Mouse (Mus musculus): ENCODE measurements around the gene Gmnc. TPM values are rescaled to one million over a fixed set of nuclear protein-coding genes. Genes with fewer than 3 reads are reported as not detected.

The Gmnc gene
- total and polyA plus RNA-seq, 2 experiments from 2014 or later: 0.98 to 2.7 TPM

GRCm38 (mm10) chr16:26951601-26952000 is 39.9 kb downstream of the Gmnc start:
- Histone ChIP-seq H3K4me1 (ENCODE audit: insufficient read depth, low read length) (no peaks in the 10 kb centered on the region), H3K9ac (replicated peaks; ENCODE audit: low read length) (no peak overlapping the region), H3K9me3 (ENCODE audit: low read length) (no peaks in the 10 kb centered on the region), H3K36me3 (ENCODE audit: insufficient read depth, low read length) (no peaks in the 10 kb centered on the region), H3K27me3 (ENCODE audit: insufficient read depth, low read length) (no peaks in the 10 kb centered on the region), H3K27ac (no peak overlapping the region), H3K4me3 (ENCODE audit: low read length) (no peak overlapping the region), H3K4me2 (ENCODE audit: low read depth, low read length) (no peak overlapping the region)
- TF ChIP-seq CTCF (IDR thresholded peaks at IDR 0.05; ENCODE audit: low read depth): no peak
- ATAC-seq (no peak), DNase-seq (ENCODE audit: low spot score) (no peak)
- WGBS: 89% methylated on average over 3 of the region's 3 CpGs

- Histone ChIP-seq H3K36me3 (ENCODE audit: insufficient read depth, low read length) (no peaks in the 10 kb centered on the region), H3K27ac (no peak overlapping the region), H3K9me3 (ENCODE audit: low read length) (no peaks in the 10 kb centered on the region), H3K4me1 (ENCODE audit: insufficient read depth, low read length) (no peaks in the 10 kb centered on the region), H3K4me3 (ENCODE audit: low read length) (no peak overlapping the region), H3K4me2 (ENCODE audit: low read depth, low read length) (no peak overlapping the region), H3K27me3 (ENCODE audit: insufficient read depth, low read length) (no peaks in the 10 kb centered on the region), H3K9ac (replicated peaks; ENCODE audit: low read length) (no peak overlapping the region)
- no peak; the same call in 1 of the 2 replicates for TF ChIP-seq CTCF (IDR thresholded peaks at IDR 0.05; ENCODE audit: low read depth)
- ATAC-seq (no peak), DNase-seq (ENCODE audit: low spot score) (no peak)
- 48% methylated on average over 4 of the region's 4 CpGs for WGBS
Measured at GRCm38 (mm10) chr16:26950209-26950608, 41.2 kb downstream of the Gmnc start.

- no peaks in the 10 kb centered on the region for H3K27me3 ChIP-seq (ENCODE audit: insufficient read depth, low read length)
- H3K27ac ChIP-seq: no peak overlapping the region
- no peak for ATAC-seq
- no peak overlapping the region for H3K4me3 ChIP-seq (ENCODE audit: low read length)
- H3K4me1 ChIP-seq (ENCODE audit: insufficient read depth, low read length): no peaks in the 10 kb centered on the region
- no peak overlapping the region for H3K9ac ChIP-seq (replicated peaks; ENCODE audit: low read length)
- H3K36me3 ChIP-seq (ENCODE audit: insufficient read depth, low read length): no peaks in the 10 kb centered on the region
- DNase-seq (ENCODE audit: low spot score): peak; percentile 58
- 81% methylated on average over 1 of the region's 1 CpGs for WGBS
- no peak overlapping the region for H3K4me2 ChIP-seq (ENCODE audit: low read depth, low read length)
- H3K9me3 ChIP-seq (ENCODE audit: low read length): no peaks in the 10 kb centered on the region
- TF ChIP-seq CTCF (IDR thresholded peaks at IDR 0.05; ENCODE audit: low read depth): peak; percentile 60
Measured at GRCm38 (mm10) chr16:26903968-26904367, 87.5 kb downstream of the Gmnc start.

- H3K4me3 ChIP-seq (ENCODE audit: low read length): no peak overlapping the region
- no peaks in the 10 kb centered on the region for H3K9me3 ChIP-seq (ENCODE audit: low read length)
- no peaks in the 10 kb centered on the region for H3K4me1 ChIP-seq (ENCODE audit: insufficient read depth, low read length)
- DNase-seq (ENCODE audit: low spot score) (peak; percentile 52), ATAC-seq (no peak)
- no peaks in the 10 kb centered on the region for H3K36me3 ChIP-seq (ENCODE audit: insufficient read depth, low read length)
- H3K27ac ChIP-seq: no peak overlapping the region
- no peak for TF ChIP-seq CTCF (IDR thresholded peaks at IDR 0.05; ENCODE audit: low read depth)
- H3K9ac ChIP-seq (replicated peaks; ENCODE audit: low read length): no peak overlapping the region
- H3K4me2 ChIP-seq (ENCODE audit: low read depth, low read length): no peak overlapping the region
- no peaks in the 10 kb centered on the region for H3K27me3 ChIP-seq (ENCODE audit: insufficient read depth, low read length)
- WGBS: 10% methylated on average over 4 of the region's 4 CpGs
Measured at GRCm38 (mm10) chr16:26901471-26901870, 90.0 kb downstream of the Gmnc start.

GRCm38 (mm10) chr16:26886337-26886736 is 105.1 kb downstream of the Gmnc start:
- no peaks in the 10 kb centered on the region for H3K9me3 ChIP-seq (ENCODE audit: low read length)
- no peak for DNase-seq (ENCODE audit: low spot score)
- no peaks in the 10 kb centered on the region for H3K36me3 ChIP-seq (ENCODE audit: insufficient read depth, low read length)
- no peak overlapping the region for H3K4me2 ChIP-seq (ENCODE audit: low read depth, low read length)
- no peak overlapping the region for H3K4me3 ChIP-seq (ENCODE audit: low read length)
- no peaks in the 10 kb centered on the region for H3K4me1 ChIP-seq (ENCODE audit: insufficient read depth, low read length)
- TF ChIP-seq CTCF (IDR thresholded peaks at IDR 0.05; ENCODE audit: low read depth): no peak
- ATAC-seq: no peak
- no peak overlapping the region for H3K9ac ChIP-seq (replicated peaks; ENCODE audit: low read length)
- no peak overlapping the region for H3K27ac ChIP-seq
- no peaks in the 10 kb centered on the region for H3K27me3 ChIP-seq (ENCODE audit: insufficient read depth, low read length)
- 82% methylated on average over 4 of the region's 4 CpGs for WGBS

- H3K9me3 ChIP-seq (ENCODE audit: low read length): no peaks in the 10 kb centered on the region
- H3K4me3 ChIP-seq (ENCODE audit: low read length): no peak overlapping the region
- 77% methylated on average over 3 of the region's 3 CpGs for WGBS
- H3K36me3 ChIP-seq (ENCODE audit: insufficient read depth, low read length): no peaks in the 10 kb centered on the region
- H3K9ac ChIP-seq (replicated peaks; ENCODE audit: low read length): no peak overlapping the region
- DNase-seq (ENCODE audit: low spot score) (no peak), ATAC-seq (no peak)
- no peak overlapping the region for H3K4me2 ChIP-seq (ENCODE audit: low read depth, low read length)
- no peak overlapping the region for H3K27ac ChIP-seq
- no peaks in the 10 kb centered on the region for H3K27me3 ChIP-seq (ENCODE audit: insufficient read depth, low read length)
- no peaks in the 10 kb centered on the region for H3K4me1 ChIP-seq (ENCODE audit: insufficient read depth, low read length)
- no peak for TF ChIP-seq CTCF (IDR thresholded peaks at IDR 0.05; ENCODE audit: low read depth)
Measured at GRCm38 (mm10) chr16:26876885-26877284, 114.6 kb downstream of the Gmnc start.

Data from hindbrain, postnatal 0 days (tissue).